Mouse (Mus musculus) heart, embryonic 13.5 days (tissue): Measurements from ENCODE around the gene Dnhd1. TPM values are rescaled to one million over a fixed set of nuclear protein-coding genes. Genes with fewer than 3 reads are reported as not detected.

Experiments used
- ATAC-seq: fragments of 200-750 bp; cut with Nextera tagmentation; 2 replicates; pipeline ENCODE4 v1.8.0; 2017; ENCODE audit warnings: moderate TSS enrichment; ENCODE audit not compliant: insufficient number of reproducible peaks, low FRiP score, low TSS enrichment; ENCODE audit errors: extremely low read depth
- H3K27ac ChIP-seq: fragments of 300-500 bp; sonication (generic); replicated peaks from 2 replicates; pipeline ENCODE4 v1.5.1; 2015; ENCODE audit warnings: moderate library complexity, mild to moderate bottlenecking, inconsistent platforms
- H3K27me3 ChIP-seq: fragments of 300-500 bp; sonication (generic); replicated peaks from 2 replicates; pipeline ENCODE4 v1.6.1; 2015; ENCODE audit warnings: mild to moderate bottlenecking, inconsistent platforms
- H3K36me3 ChIP-seq: fragments of 300-500 bp; sonication (generic); 2 replicates; pipeline ENCODE4 v1.6.1; 2015; ENCODE audit warnings: mild to moderate bottlenecking, inconsistent platforms
- H3K4me1 ChIP-seq: fragments of 300-500 bp; sonication (generic); 2 replicates; pipeline ENCODE4 v1.6.1; 2015; ENCODE audit warnings: inconsistent platforms
- H3K4me2 ChIP-seq: fragments of 300-500 bp; sonication (generic); 2 replicates; pipeline ENCODE4 v1.6.1; 2015; ENCODE audit warnings: inconsistent platforms, mild to moderate bottlenecking, moderate library complexity
- H3K4me3 ChIP-seq: fragments of 300-500 bp; sonication (generic); 2 replicates; pipeline ENCODE4 v1.5.1; 2015; ENCODE audit warnings: moderate library complexity, mild to moderate bottlenecking, inconsistent platforms
- H3K9ac ChIP-seq: fragments of 300-500 bp; sonication (generic); 2 replicates; pipeline ENCODE4 v1.6.1; 2015; ENCODE audit warnings: inconsistent platforms, mild to moderate bottlenecking, moderate library complexity
- H3K9me3 ChIP-seq: fragments of 300-500 bp; sonication (generic); 2 replicates; pipeline ENCODE4 v1.6.1; 2016; ENCODE audit warnings: inconsistent platforms
- WGBS: fragments of 180-500 bp; shearing (Covaris S2); methylation state at CpG from one replicate; pipeline ENCODE4 v1.1.7; 2015; ENCODE audit warnings: mixed read lengths; 5-methylcytosine and 5-hydroxymethylcytosine counted together
- polyA plus RNA-seq: library from polyadenylated mRNA; unstranded; fragments of >200 nt; fragmentation: Nextera tagmentation; extraction: Ambion mirVana; gene quantifications from 2 replicates; pipeline ENCODE4 v1.2.1, GENCODE M21; 2015

Dnhd1 gene
- polyA plus RNA-seq, 1 experiment from 2014 or later = 0.44 TPM

DNA sequence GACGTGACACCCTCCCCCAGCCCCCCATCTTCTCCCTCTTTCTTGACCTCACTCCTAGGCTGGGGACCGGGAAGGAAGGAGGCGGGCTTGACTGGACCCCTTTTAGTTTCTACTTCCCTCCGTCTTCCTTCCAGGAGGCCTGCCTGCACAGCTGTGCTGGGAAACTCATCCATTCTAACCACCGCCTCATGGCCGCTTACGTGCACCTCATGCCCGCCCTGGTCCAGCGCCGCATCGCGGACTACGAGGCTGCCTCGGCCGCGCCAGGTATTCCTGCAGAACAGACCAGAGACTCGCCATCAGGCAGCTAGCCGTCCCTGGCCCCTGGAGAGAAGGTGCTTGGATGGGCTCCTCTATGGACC lies 9.8 kb upstream of the Dnhd1 start:
- WGBS = under 1% methylated on average over 18 of the region's 18 CpGs
- Histone ChIP-seq H3K4me3 (peak overlapping the region; percentile 75), H3K27ac (peak overlapping the region; percentile 91), H3K4me1 (peaks cover 34% of the 10 kb centered on the region), H3K36me3 (peaks cover 60% of the 10 kb centered on the region), H3K9me3 (no peaks in the 10 kb centered on the region), H3K9ac (peak overlapping the region; percentile 90), H3K27me3 (no peaks in the 10 kb centered on the region), H3K4me2 (peak overlapping the region; percentile 89)
- ATAC-seq = peak; percentile 7; the same call in 1 of the 2 replicates

DNA sequence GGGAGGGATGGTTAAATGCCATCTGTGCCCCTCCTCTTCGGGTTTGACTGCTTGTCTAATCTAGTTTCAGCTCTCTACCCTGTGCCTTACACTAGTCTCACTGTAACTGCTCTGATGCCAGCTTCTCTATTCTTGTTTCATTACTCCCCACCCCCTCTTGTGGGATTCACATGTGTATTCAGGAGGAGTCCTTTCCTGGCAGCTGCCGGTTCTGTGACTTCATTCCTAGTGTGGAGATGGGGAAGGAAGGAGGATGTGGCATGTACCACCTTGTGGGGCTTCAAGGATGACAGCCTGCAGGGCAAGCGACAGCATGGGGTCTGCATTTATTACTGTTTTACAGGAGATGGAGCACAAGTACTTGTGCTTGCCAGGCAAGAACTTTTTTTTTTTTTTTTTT lies 8.7 kb upstream of the Dnhd1 start:
- peak overlapping the region; percentile 90; the same call in 1 of the 2 replicates for H3K9ac ChIP-seq
- no peaks in the 10 kb centered on the region for H3K9me3 ChIP-seq
- H3K36me3 ChIP-seq = peaks cover 53% of the 10 kb centered on the region
- WGBS = 73% methylated on average over 3 of the region's 3 CpGs
- peak overlapping the region; percentile 75 for H3K4me3 ChIP-seq
- no peak for ATAC-seq
- H3K27ac ChIP-seq = peak overlapping the region; percentile 30; the same call in 1 of the 2 replicates
- peak overlapping the region; percentile 89 for H3K4me2 ChIP-seq
- H3K27me3 ChIP-seq = no peaks in the 10 kb centered on the region
- peaks cover 34% of the 10 kb centered on the region for H3K4me1 ChIP-seq

GRCm38 (mm10) chr7:105685541-105686197 lies 35.0 kb downstream of the Dnhd1 start:
- peaks cover 9% of the 10 kb centered on the region for H3K27me3 ChIP-seq
- no peak for ATAC-seq

GRCm38 (mm10) chr7:105690875-105691274 lies 40.2 kb downstream of the Dnhd1 start:
- Histone ChIP-seq H3K4me3 (no peak overlapping the region), H3K27me3 (peaks cover 3% of the 10 kb centered on the region; the same call in 1 of the 2 replicates), H3K9me3 (no peaks in the 10 kb centered on the region), H3K4me1 (no peaks in the 10 kb centered on the region), H3K27ac (no peak overlapping the region), H3K9ac (no peak overlapping the region), H3K36me3 (no peaks in the 10 kb centered on the region), H3K4me2 (no peak overlapping the region)
- no peak for ATAC-seq
- 63% methylated on average over 1 of the region's 1 CpGs for WGBS

More at GRCm38 (mm10) chr7:105685541-105686197, 35.0 kb downstream of the Dnhd1 start:
- Histone ChIP-seq H3K4me2 (peak overlapping the region; percentile 47), H3K4me3 (0 out of 2 replicates have a peak overlapping the region, but pooled peaks have one; percentile 21), H3K27ac (no peak overlapping the region), H3K36me3 (no peaks in the 10 kb centered on the region), H3K4me1 (no peaks in the 10 kb centered on the region), H3K9ac (no peak overlapping the region), H3K9me3 (no peaks in the 10 kb centered on the region)
- WGBS = 14% methylated on average over 13 of the region's 13 CpGs

- Histone ChIP-seq H3K4me1 (no peaks in the 10 kb centered on the region), H3K36me3 (no peaks in the 10 kb centered on the region), H3K27ac (no peak overlapping the region), H3K27me3 (no peaks in the 10 kb centered on the region), H3K9me3 (no peaks in the 10 kb centered on the region), H3K9ac (no peak overlapping the region), H3K4me3 (no peak overlapping the region), H3K4me2 (no peak overlapping the region)
- no peak for ATAC-seq
- 73% methylated on average over 16 of the region's 16 CpGs for WGBS
Measured at GRCm38 (mm10) chr7:105703184-105703583, 52.6 kb downstream of the Dnhd1 start.

DNA sequence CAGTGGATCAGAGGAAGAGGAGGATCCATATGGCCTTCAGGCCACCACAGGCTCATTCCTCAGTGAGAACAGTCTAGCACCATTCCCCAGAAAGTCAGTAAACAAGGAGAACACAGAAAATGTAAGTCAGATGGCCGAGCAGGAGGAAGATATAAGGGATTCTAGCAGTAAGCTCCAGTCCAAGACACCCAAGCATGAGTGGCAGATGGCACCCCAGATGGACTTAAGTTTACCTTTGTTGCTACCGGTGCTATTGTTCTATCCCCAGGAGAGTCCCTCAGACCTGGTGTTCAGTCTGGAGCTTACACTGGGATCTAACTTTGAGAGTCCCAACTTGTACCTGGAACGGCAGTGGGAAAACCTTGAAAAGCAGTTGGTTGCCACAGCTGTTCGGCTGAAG lies 53.2 kb downstream of the Dnhd1 start:
- no peak overlapping the region for H3K9ac ChIP-seq
- H3K36me3 ChIP-seq = no peaks in the 10 kb centered on the region
- H3K27ac ChIP-seq = no peak overlapping the region
- H3K4me2 ChIP-seq = no peak overlapping the region
- no peak overlapping the region for H3K4me3 ChIP-seq
- no peaks in the 10 kb centered on the region for H3K9me3 ChIP-seq
- no peaks in the 10 kb centered on the region for H3K4me1 ChIP-seq
- ATAC-seq = no peak
- 74% methylated on average over 4 of the region's 4 CpGs for WGBS
- H3K27me3 ChIP-seq = no peaks in the 10 kb centered on the region

GRCm38 (mm10) chr7:105708733-105709132 lies 58.1 kb downstream of the Dnhd1 start:
- Histone ChIP-seq H3K4me1 (no peaks in the 10 kb centered on the region), H3K4me2 (no peak overlapping the region), H3K4me3 (no peak overlapping the region), H3K36me3 (no peaks in the 10 kb centered on the region), H3K9me3 (no peaks in the 10 kb centered on the region), H3K27me3 (no peaks in the 10 kb centered on the region), H3K27ac (no peak overlapping the region), H3K9ac (no peak overlapping the region)
- 77% methylated on average over 5 of the region's 5 CpGs for WGBS
- no peak for ATAC-seq

- H3K4me2 ChIP-seq = no peak overlapping the region
- no peaks in the 10 kb centered on the region for H3K27me3 ChIP-seq
- H3K36me3 ChIP-seq = no peaks in the 10 kb centered on the region
- no peak overlapping the region for H3K27ac ChIP-seq
- ATAC-seq = no peak
- H3K9ac ChIP-seq = no peak overlapping the region
- no peaks in the 10 kb centered on the region for H3K9me3 ChIP-seq
- no peak overlapping the region for H3K4me3 ChIP-seq
- H3K4me1 ChIP-seq = no peaks in the 10 kb centered on the region
- 53% methylated on average over 3 of the region's 3 CpGs for WGBS
Measured at GRCm38 (mm10) chr7:105715366-105715765, 64.7 kb downstream of the Dnhd1 start.

- no peak overlapping the region for H3K4me3 ChIP-seq
- H3K9me3 ChIP-seq = no peaks in the 10 kb centered on the region
- no peak overlapping the region for H3K9ac ChIP-seq
- H3K27me3 ChIP-seq = no peaks in the 10 kb centered on the region
- no peaks in the 10 kb centered on the region for H3K36me3 ChIP-seq
- no peaks in the 10 kb centered on the region for H3K4me1 ChIP-seq
- H3K4me2 ChIP-seq = no peak overlapping the region
- WGBS = 64% methylated on average over 2 of the region's 2 CpGs
- no peak for ATAC-seq
- H3K27ac ChIP-seq = no peak overlapping the region
Measured at GRCm38 (mm10) chr7:105721916-105722315, 71.3 kb downstream of the Dnhd1 start.

- Histone ChIP-seq H3K9me3 (no peaks in the 10 kb centered on the region), H3K4me3 (no peak overlapping the region), H3K27ac (no peak overlapping the region), H3K4me1 (no peaks in the 10 kb centered on the region), H3K36me3 (peaks cover 29% of the 10 kb centered on the region), H3K27me3 (no peaks in the 10 kb centered on the region), H3K9ac (0 out of 2 replicates have a peak overlapping the region, but pooled peaks have one; percentile 21), H3K4me2 (no peak overlapping the region)
- 77% methylated on average over 4 of the region's 4 CpGs for WGBS
- no peak for ATAC-seq
Measured at GRCm38 (mm10) chr7:105726144-105726979, 75.7 kb downstream of the Dnhd1 start.

DNA sequence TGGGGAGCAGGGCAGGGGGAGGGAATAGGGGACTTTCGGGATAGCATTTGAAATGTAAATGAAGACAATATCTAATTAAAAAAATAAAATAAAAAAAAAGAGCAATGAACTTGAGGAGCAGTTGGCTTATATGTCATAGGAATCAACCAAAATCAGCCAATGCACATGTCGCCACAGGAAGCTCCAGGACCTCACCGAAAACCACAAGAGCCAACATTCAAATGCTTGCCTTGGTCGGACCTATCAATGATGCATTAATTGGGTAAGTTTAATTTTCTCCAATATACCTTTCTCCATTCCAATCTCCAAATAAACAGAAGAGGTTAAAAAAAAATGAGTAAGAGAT lies 76.3 kb downstream of the Dnhd1 start:
- Histone ChIP-seq H3K9me3 (no peaks in the 10 kb centered on the region), H3K36me3 (peaks cover 35% of the 10 kb centered on the region), H3K4me3 (no peak overlapping the region), H3K4me2 (no peak overlapping the region), H3K27me3 (no peaks in the 10 kb centered on the region), H3K4me1 (no peaks in the 10 kb centered on the region), H3K27ac (no peak overlapping the region), H3K9ac (0 out of 2 replicates have a peak overlapping the region, but pooled peaks have one; percentile 21)
- 87% methylated on average over 4 of the region's 4 CpGs for WGBS
- ATAC-seq = no peak
